Mouse (Mus musculus) kidney, adult 2 months (tissue): ENCODE measurements around the gene Kif26b.

Source experiments
- CTCF ChIP-seq: fragments of 200-500 bp; conservative IDR thresholded peaks from 2 replicates; pipeline ENCODE4 v1.5.1; 2011; ENCODE audit warnings: low read depth, mild to moderate bottlenecking, control low read depth, low read length, moderate library complexity, mixed read lengths; ENCODE audit not compliant: insufficient read depth, insufficient read length
- POLR2A ChIP-seq: fragments of 200-500 bp; IDR thresholded peaks from one replicate; pipeline ENCODE4 v1.6.1; 2011; ENCODE audit warnings: low read depth, low read length, control low read depth

DNA sequence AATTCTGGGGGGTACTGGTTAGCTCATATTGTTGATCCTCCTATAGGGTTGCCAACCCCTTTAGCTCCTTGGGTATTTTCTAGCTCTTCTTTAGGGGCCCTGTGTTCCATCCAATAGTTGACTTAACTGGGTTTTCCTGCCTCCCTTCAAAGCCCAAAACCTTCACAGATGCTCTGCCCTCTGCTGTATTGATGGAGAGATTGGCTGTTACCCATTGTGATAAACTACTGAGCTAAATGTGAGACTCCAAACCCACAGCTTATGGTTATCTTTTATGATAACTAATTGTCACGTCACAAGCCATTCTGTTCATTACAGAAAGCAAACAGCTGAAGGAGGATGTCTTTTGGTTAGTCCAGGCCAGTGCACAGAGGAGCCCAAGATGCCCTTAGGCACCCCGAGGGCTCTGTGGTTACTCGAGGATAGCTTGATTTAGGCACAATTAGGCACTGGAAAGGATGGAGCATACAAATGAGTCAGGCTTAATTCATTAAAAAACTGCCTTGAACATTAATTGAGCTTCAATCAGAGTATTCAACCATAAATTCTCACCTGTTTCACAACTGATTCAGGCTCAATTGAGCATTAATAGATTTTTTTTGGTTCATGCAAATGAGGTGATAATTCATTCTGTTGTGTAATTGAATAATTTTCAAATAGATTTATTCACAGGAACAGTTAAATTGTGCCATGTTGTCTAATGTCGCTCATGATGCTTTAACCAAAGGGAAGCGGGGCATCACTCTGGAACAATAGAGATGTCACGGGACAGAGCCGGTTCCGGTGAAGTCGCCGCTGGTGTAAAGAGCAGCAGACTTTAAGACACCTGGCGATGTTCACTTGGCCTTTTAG, 364.5 kb downstream of the Kif26b start:
- TF ChIP-seq POLR2A = no peak
- TF ChIP-seq CTCF = no peak
